Mouse (Mus musculus) kidney, adult 18-20 months (tissue): ENCODE measurements around the gene Adk.
"Not testable (repeated sequence)": the region's sequence is repeated elsewhere in the genome, so short reads cannot be mapped to it uniquely, and the experiment has no call there.

Experiments used
- DNase-seq: peaks from one replicate; pipeline ENCODE4 v3.0.0; 2021

The Adk gene

DNA sequence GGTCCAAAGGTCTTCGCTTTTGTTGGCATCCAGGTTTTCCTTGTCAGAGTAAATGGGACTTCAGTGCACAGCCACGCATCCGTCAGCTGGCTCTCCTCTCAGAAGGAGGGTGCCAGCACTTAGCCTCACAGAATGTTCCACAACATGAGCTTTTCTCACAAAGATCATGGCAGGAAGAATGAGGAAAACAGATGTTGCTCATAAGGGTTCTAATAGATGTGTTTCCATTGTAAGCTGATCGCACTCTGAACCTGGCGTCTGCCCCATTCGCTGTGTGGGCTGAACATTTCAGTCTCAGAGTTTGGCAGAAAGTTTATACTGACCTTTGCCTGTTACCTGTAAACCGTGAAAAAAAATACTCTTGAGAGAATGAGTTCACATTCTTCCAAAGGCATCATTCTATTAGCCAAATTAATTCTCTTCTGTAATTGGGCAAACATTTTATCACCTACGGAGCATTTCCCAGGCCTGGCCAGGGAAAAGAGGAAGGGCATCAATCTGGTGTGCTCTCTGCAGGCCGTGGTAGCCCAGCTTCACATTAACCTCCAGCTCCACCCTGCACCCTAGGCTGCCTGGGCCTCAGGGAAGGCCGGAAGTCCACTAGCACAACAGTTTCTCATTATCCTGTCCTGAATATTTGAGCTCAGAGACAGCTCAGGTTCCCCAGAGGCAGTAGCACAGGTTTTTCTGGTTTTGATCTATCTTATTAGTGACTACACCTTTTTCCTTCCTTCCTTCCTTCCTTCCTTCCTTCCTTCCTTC lies 389.6 kb downstream of the Adk start:
- peak; percentile 6 for DNase-seq

DNA sequence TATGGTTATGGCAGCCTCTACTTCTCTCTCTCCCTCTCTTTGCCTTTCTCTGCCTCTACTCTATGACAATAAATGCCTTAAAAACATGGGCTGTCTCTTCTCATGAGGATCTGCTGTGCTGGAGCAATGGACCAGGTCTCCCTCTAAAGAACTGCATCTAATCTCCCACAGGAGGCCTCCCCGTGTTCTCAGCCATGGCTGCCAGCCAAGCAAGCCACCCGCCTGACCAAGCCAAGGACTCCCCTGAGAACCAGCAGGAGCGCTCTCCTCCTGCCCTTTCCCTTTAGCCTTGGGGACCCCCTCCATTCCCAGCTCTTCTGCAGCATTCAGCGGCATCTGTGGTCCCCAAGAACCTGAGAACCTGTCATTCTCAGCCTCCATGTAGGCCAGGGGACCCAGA lies 400.2 kb downstream of the Adk start:
- DNase-seq, result no peak

GRCm38 (mm10) chr14:21453896-21454295 lies 401.5 kb downstream of the Adk start:
- DNase-seq, result no peak

GRCm38 (mm10) chr14:21455654-21456350 lies 403.4 kb downstream of the Adk start:
- no peak for DNase-seq

GRCm38 (mm10) chr14:21456526-21456925 lies 404.2 kb downstream of the Adk start:
- no peak for DNase-seq

DNA sequence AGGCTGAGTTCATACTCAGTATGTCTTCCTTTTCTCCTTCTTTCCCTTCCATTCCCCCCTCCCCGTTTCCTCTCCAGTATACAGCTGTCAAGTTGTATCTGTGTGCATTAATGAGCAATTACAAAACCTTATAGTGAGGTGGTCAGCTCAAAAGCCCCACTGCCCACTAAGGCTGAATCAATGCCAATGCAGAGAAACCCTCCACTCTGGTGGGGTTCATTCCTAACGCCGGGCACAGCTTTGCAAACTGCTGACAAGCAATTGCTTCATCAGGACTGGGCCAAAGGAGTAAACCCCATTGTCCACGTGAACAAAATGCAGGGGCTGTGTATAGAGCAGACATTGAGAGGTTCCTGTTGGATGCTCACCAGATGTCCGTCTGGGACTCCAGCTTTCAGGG lies 405.5 kb downstream of the Adk start:
- DNase-seq, result no peak

- DNase-seq, result no peak
Observed at GRCm38 (mm10) chr14:21458696-21459095, 406.3 kb downstream of the Adk start.

DNA sequence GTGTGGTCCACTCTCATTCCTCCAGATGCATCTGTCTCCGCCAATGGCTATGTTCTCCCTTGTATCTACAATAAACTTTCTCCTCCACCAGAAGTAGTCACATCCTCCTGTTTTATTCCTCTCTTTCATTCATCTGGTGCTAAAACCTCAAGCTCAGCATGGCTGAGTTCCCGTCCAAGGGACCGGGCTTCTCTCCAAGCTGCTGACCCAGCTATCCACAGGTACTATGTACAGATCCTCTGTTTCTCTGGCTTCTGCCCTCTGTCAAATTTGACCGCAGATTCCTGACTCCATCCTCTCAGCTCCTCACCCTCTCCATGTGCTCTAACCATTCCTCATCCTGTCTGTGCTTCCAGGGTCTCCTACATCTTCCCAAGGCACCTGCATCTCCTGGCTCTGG lies 406.8 kb downstream of the Adk start:
- no peak for DNase-seq

DNA sequence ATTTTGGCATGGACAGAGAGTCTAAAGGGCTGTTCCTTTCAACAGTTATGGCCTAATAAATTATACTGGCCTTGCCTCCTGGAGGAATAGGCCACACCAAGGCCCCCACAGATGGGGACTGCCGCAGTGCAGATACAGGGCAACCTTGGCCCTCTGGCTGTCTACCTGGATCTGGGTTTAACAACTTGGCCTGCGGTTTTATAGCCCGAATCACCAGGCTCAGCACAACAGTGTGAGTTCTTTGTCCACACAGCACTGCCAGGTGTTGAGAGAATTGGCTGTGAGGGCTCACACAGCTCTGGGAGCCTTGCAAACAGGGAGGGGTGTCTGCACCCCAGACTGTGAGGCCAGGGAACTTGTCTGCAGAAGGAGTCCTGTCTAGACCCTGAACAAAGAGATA lies 410.0 kb downstream of the Adk start:
- no peak for DNase-seq

- no peak for DNase-seq
Observed at GRCm38 (mm10) chr14:21463117-21463712, 410.8 kb downstream of the Adk start.

DNA sequence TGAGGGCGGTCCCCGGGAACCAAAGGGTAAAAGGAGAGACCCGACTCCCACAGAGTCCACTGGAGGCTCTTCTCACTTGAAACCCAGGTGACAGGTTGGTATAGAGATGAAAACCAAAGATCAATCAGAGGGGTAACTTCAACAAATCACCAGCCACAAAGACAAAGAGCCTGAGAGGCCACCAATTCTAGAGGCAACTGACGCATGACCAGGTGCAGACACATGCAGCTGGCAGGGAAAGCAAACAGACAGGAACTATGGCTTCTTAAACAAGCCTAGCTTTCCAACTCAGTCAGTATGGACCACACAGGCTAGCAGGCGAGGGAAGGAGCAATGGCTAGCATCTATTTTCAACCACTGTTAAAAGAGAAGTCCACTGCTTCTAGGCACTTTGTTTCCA lies 418.0 kb downstream of the Adk start:
- no peak for DNase-seq

DNA sequence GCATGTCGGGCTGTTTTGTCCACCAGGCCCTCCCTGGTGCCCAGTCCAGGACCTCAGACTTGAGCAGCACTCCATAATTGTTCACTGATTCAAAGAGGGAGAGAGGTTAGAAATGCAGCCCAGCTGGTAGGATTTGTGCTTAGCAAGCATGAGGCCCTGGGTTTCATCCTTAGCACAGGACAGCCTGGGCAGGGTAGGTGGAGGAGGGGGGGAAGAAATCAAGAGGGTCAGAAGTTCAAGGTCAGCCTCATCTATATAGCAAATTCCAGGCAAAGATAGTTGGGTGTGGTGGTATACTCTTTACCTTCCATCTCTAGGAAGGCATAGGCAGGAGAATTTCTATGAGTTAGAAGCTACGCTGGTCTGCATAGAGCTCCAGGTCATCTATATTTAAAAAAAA lies 419.6 kb downstream of the Adk start:
- no peak for DNase-seq

DNA sequence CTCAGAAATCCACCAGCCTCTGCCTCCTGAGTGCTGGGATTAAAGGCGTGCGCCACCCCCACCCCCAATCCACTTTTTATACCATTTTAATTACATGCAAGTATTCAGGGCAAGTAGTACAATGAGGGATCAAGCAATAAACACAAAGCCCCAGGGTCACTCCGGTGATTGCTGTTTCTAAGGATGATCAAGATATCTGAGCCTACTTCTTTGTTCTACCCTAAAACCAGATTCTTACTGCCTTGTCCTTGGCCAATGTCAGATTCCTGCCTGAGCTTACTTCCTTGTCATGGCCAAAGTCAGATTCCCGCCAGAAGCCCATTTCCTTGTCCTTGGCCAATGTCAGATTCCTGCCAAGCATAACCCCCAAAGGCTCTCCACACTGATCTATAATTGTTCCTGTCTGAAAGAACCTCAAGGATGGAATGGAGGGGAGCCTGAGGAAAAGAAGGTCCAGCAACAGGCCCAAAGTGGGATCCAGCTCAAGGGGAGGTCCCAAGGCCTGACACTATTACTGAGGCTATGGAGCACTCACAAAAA lies 422.3 kb downstream of the Adk start:
- DNase-seq, result not testable (repeated sequence)

GRCm38 (mm10) chr14:21477181-21477580 lies 424.8 kb downstream of the Adk start:
- DNase-seq, result peak; percentile 31

DNA sequence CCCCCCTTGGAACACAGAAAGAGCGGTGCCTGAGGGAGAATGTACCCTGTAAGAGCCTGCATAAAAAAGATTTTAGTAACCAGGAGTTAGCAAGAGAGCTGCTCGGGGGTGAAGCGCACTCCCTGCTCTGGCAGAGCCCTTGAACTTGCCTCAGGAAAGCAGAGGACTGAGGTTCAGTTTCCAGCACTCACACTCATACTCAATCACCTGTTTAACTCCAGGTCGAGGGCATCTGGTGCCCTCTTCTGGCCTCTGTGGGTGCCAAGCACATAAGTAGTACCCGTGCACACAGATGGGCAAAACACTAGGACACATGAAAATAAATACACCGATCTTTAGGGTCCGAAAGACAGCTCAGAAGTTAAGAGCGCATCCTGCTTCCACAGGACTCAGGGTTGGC lies 427.2 kb downstream of the Adk start:
- DNase-seq, result no peak

DNA sequence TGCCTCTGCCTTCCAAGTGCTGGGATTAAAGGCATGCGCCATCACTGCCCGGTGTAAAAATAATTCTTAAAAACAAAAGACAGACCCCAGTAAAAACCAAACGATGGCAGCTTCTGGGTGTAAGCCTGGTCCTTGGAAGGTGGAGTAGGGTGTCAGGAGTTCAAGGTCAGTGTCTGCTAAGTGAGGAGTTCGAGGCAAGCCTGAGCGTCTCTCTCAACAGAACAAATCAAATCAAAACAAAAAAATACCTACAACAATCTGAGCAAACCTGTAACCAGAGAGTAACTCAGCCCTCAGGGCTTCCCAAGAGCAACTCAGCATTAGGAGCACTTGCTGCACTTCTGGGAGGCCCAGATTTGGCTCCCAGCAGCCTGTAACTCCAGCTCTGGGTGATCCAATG lies 427.8 kb downstream of the Adk start:
- no peak for DNase-seq

DNA sequence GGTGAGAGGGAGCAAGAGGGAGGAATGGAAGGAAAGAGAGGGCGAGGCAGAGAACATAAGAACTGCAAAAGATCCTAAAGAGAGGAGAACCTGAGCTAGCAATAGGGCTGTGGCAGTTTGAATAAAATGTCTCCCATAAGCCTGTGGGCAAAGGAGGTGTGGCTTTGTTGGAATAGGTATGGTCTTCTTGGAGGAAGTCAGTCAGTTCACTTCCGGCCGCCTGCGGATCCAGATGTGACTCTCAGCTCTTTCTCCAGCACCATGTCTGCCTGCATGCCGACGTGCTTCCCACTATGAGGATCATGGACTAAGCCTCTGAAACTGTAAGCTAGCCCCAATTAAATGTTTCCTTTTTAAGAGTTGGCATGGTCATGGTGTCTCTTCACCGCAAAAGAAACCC lies 428.9 kb downstream of the Adk start, which contains the start of gene Kat6b:
Gene Kat6b, plus strand, starts transcription at position 204 of the 400 bp plus-strand sequence.
- DNase-seq, result no peak

DNA sequence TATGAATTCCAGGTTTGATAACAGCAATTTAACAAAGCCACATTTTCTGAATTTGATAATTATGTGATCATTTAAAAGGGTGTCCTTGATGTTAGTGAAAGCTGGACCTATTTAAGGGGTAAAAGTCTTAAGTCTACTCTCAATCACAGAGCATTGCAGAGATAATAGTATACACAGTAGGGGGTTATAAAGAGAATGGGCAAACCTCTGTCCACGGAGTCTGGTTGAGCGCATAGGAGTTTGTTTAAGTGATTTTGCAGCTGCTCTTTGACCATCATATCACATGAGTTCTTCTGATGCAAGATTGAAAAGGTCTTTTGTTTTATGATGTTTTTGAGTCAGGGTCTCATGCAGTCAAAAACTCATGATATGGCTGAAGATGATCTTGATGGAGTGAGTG lies 431.8 kb downstream of the Adk start:
- DNase-seq, result no peak

DNA sequence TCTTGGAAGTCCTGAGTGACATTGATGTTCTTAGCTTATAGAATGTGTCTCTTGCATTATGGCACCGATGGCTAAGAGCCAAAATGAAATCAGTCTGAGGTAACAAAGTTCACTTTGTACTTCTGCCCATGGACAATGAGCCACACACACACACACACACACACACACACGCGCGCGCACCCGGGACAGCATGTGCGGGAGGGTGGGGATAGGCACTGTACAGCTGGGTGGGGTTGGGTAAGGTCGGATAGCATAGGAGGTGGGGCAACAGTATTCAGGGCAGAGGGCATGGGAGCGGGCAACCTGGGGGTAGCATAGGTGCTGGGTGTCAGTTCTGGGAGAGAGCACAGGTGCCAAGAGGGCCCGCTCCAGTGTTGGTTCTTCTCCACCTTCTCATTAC lies 432.3 kb downstream of the Adk start:
- DNase-seq, result no peak

DNA sequence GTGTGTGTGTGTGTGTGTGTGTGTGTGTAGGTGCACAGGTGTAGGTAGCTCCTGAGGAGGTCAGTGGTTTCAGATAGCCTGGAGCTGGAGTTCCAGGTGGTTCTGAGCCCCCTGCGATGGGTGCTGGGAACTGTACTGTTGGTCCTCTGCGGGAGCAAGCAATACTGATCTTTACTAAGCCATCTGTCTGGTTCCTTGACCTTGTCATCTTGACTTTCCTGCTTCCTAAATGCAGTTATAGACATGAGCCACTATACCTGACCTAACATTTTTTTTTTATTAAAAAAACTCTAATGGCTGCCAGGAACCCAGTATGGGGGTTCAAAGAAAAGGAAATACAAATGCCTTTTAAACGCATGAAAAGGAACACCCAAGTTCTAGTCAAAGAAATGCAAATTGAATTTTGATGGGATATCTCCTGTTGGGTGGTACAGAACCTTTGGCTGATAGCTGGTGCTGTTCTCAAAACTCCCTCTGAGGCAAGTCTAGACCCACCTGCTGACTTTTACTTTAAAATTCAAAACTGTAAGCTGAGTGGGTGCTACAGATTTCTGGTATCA lies 433.7 kb downstream of the Adk start:
- no peak for DNase-seq

DNA sequence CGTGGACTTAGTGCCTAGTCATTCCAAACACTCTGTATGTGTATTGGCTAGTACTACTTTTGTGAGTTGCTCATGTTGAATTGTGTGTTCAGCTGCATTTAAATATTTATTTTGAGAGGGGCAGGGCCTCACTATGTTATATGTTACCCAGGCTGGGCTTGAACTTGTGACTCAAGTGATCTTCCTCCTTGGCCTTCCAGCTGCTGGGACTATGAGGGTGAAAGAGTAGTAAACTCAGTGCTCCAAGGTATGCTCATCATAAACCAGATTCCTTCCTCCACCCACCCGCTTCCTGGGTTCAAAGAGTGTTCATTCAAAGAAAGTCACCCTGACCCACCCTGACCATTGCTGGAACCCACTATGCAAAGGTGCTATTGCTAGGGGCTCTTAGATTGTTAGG lies 434.8 kb downstream of the Adk start:
- DNase-seq, result not testable (repeated sequence)

- DNase-seq, result not testable (repeated sequence)
Observed at GRCm38 (mm10) chr14:21488426-21489115, 436.2 kb downstream of the Adk start.

GRCm38 (mm10) chr14:21489116-21489485 lies 436.7 kb downstream of the Adk start:
- DNase-seq, result no peak
